Mouse (Mus musculus): ENCODE results near the gene Mast3. TPM values are rescaled to one million over a fixed set of nuclear protein-coding genes. Genes with fewer than 3 reads are reported as not detected.

Gene Mast3
- polyA plus RNA-seq, 1 experiment from 2014 or later, result 10.0 TPM

- no peak for ATAC-seq (ENCODE audit: insufficient read depth, low FRiP score)
- peak overlapping the region; percentile 89 for H3K27ac ChIP-seq (ENCODE audit: low read length)
- H3K4me2 ChIP-seq (ENCODE audit: low read depth, low read length), result peak overlapping the region; percentile 40; the same call in 1 of the 2 replicates
- H3K36me3 ChIP-seq (ENCODE audit: control insufficient read depth, insufficient read depth, low read length), result peaks cover 7% of the 10 kb centered on the region; the same call in 1 of the 2 replicates
- H3K27me3 ChIP-seq (ENCODE audit: control insufficient read depth, insufficient read depth, low read length), result peaks cover 4% of the 10 kb centered on the region; the same call in 1 of the 2 replicates
- H3K4me1 ChIP-seq (ENCODE audit: control insufficient read depth, insufficient read depth, low read length), result peaks cover 23% of the 10 kb centered on the region
- 23% methylated on average over 11 of the region's 11 CpGs for WGBS
- H3K9me3 ChIP-seq (replicated peaks; ENCODE audit: control insufficient read depth, low read length), result no peaks in the 10 kb centered on the region
- no peak overlapping the region for H3K9ac ChIP-seq (ENCODE audit: low read length)
- no peak overlapping the region for H3K4me3 ChIP-seq (replicated peaks; ENCODE audit: low read length)
Observed at GRCm38 (mm10) chr8:70752000-70752764, 52.7 kb downstream of the Mast3 start.

GRCm38 (mm10) chr8:70750128-70750680, 54.6 kb downstream of the Mast3 start:
- no peak overlapping the region for H3K9ac ChIP-seq (ENCODE audit: low read length)
- H3K4me2 ChIP-seq (ENCODE audit: low read depth, low read length), result no peak overlapping the region
- no peaks in the 10 kb centered on the region for H3K36me3 ChIP-seq (ENCODE audit: control insufficient read depth, insufficient read depth, low read length)
- no peak for ATAC-seq (ENCODE audit: insufficient read depth, low FRiP score)
- H3K4me1 ChIP-seq (ENCODE audit: control insufficient read depth, insufficient read depth, low read length), result peaks cover 18% of the 10 kb centered on the region
- H3K4me3 ChIP-seq (replicated peaks; ENCODE audit: low read length), result no peak overlapping the region
- H3K27me3 ChIP-seq (ENCODE audit: control insufficient read depth, insufficient read depth, low read length), result peaks cover 12% of the 10 kb centered on the region
- WGBS, result 84% methylated on average over 13 of the region's 13 CpGs
- H3K27ac ChIP-seq (ENCODE audit: low read length), result no peak overlapping the region
- H3K9me3 ChIP-seq (replicated peaks; ENCODE audit: control insufficient read depth, low read length), result no peaks in the 10 kb centered on the region

GRCm38 (mm10) chr8:70749097-70749674, 55.7 kb downstream of the Mast3 start:
- Histone ChIP-seq H3K4me3 (replicated peaks; ENCODE audit: low read length) (no peak overlapping the region), H3K4me2 (ENCODE audit: low read depth, low read length) (no peak overlapping the region), H3K4me1 (ENCODE audit: control insufficient read depth, insufficient read depth, low read length) (peaks cover 16% of the 10 kb centered on the region), H3K27ac (ENCODE audit: low read length) (no peak overlapping the region), H3K36me3 (ENCODE audit: control insufficient read depth, insufficient read depth, low read length) (no peaks in the 10 kb centered on the region), H3K9me3 (replicated peaks; ENCODE audit: control insufficient read depth, low read length) (no peaks in the 10 kb centered on the region), H3K9ac (ENCODE audit: low read length) (no peak overlapping the region), H3K27me3 (ENCODE audit: control insufficient read depth, insufficient read depth, low read length) (peaks cover 22% of the 10 kb centered on the region)
- 75% methylated on average over 19 of the region's 19 CpGs for WGBS
- no peak for ATAC-seq (ENCODE audit: insufficient read depth, low FRiP score)

GRCm38 (mm10) chr8:70748246-70749096, 56.4 kb downstream of the Mast3 start:
- ATAC-seq (ENCODE audit: insufficient read depth, low FRiP score), result no peak
- Histone ChIP-seq H3K4me1 (ENCODE audit: control insufficient read depth, insufficient read depth, low read length) (peaks cover 19% of the 10 kb centered on the region), H3K27ac (ENCODE audit: low read length) (no peak overlapping the region), H3K9me3 (replicated peaks; ENCODE audit: control insufficient read depth, low read length) (no peaks in the 10 kb centered on the region), H3K9ac (ENCODE audit: low read length) (no peak overlapping the region), H3K4me2 (ENCODE audit: low read depth, low read length) (no peak overlapping the region), H3K27me3 (ENCODE audit: control insufficient read depth, insufficient read depth, low read length) (peaks cover 29% of the 10 kb centered on the region), H3K4me3 (replicated peaks; ENCODE audit: low read length) (no peak overlapping the region), H3K36me3 (ENCODE audit: control insufficient read depth, insufficient read depth, low read length) (no peaks in the 10 kb centered on the region)
- WGBS, result 84% methylated on average over 23 of the region's 23 CpGs

GRCm38 (mm10) chr8:70747211-70747890, 57.5 kb downstream of the Mast3 start:
- H3K4me1 ChIP-seq (ENCODE audit: control insufficient read depth, insufficient read depth, low read length), result peaks cover 10% of the 10 kb centered on the region
- ATAC-seq (ENCODE audit: insufficient read depth, low FRiP score), result no peak
- peaks cover 40% of the 10 kb centered on the region for H3K27me3 ChIP-seq (ENCODE audit: control insufficient read depth, insufficient read depth, low read length)
- 82% methylated on average over 18 of the region's 18 CpGs for WGBS
- H3K9me3 ChIP-seq (replicated peaks; ENCODE audit: control insufficient read depth, low read length), result no peaks in the 10 kb centered on the region
- no peak overlapping the region for H3K9ac ChIP-seq (ENCODE audit: low read length)
- no peaks in the 10 kb centered on the region for H3K36me3 ChIP-seq (ENCODE audit: control insufficient read depth, insufficient read depth, low read length)
- no peak overlapping the region for H3K27ac ChIP-seq (ENCODE audit: low read length)
- H3K4me3 ChIP-seq (replicated peaks; ENCODE audit: low read length), result no peak overlapping the region
- H3K4me2 ChIP-seq (ENCODE audit: low read depth, low read length), result no peak overlapping the region

GRCm38 (mm10) chr8:70746676-70747075, 58.2 kb downstream of the Mast3 start:
- no peak for ATAC-seq (ENCODE audit: insufficient read depth, low FRiP score)
- 45% methylated on average over 9 of the region's 9 CpGs for WGBS
- H3K4me1 ChIP-seq (ENCODE audit: control insufficient read depth, insufficient read depth, low read length), result peaks cover 10% of the 10 kb centered on the region
- H3K27me3 ChIP-seq (ENCODE audit: control insufficient read depth, insufficient read depth, low read length), result peaks cover 43% of the 10 kb centered on the region
- no peak overlapping the region for H3K4me2 ChIP-seq (ENCODE audit: low read depth, low read length)
- H3K27ac ChIP-seq (ENCODE audit: low read length), result no peak overlapping the region
- H3K36me3 ChIP-seq (ENCODE audit: control insufficient read depth, insufficient read depth, low read length), result no peaks in the 10 kb centered on the region
- no peak overlapping the region for H3K9ac ChIP-seq (ENCODE audit: low read length)
- H3K4me3 ChIP-seq (replicated peaks; ENCODE audit: low read length), result no peak overlapping the region
- H3K9me3 ChIP-seq (replicated peaks; ENCODE audit: control insufficient read depth, low read length), result no peaks in the 10 kb centered on the region

- Histone ChIP-seq H3K4me2 (ENCODE audit: low read depth, low read length) (no peak overlapping the region), H3K4me1 (ENCODE audit: control insufficient read depth, insufficient read depth, low read length) (peaks cover 10% of the 10 kb centered on the region), H3K36me3 (ENCODE audit: control insufficient read depth, insufficient read depth, low read length) (no peaks in the 10 kb centered on the region), H3K27me3 (ENCODE audit: control insufficient read depth, insufficient read depth, low read length) (peaks cover 43% of the 10 kb centered on the region), H3K9ac (ENCODE audit: low read length) (no peak overlapping the region), H3K4me3 (replicated peaks; ENCODE audit: low read length) (no peak overlapping the region), H3K9me3 (replicated peaks; ENCODE audit: control insufficient read depth, low read length) (no peaks in the 10 kb centered on the region), H3K27ac (ENCODE audit: low read length) (no peak overlapping the region)
- ATAC-seq (ENCODE audit: insufficient read depth, low FRiP score), result no peak
- 52% methylated on average over 19 of the region's 19 CpGs for WGBS
Observed at GRCm38 (mm10) chr8:70745691-70746220, 59.1 kb downstream of the Mast3 start.

- no peaks in the 10 kb centered on the region for H3K9me3 ChIP-seq (replicated peaks; ENCODE audit: control insufficient read depth, low read length)
- no peak overlapping the region for H3K4me3 ChIP-seq (replicated peaks; ENCODE audit: low read length)
- no peak for ATAC-seq (ENCODE audit: insufficient read depth, low FRiP score)
- H3K27me3 ChIP-seq (ENCODE audit: control insufficient read depth, insufficient read depth, low read length), result peaks cover 43% of the 10 kb centered on the region
- 48% methylated on average over 11 of the region's 11 CpGs for WGBS
- no peak overlapping the region; the same call in 1 of the 2 replicates for H3K4me2 ChIP-seq (ENCODE audit: low read depth, low read length)
- peaks cover 10% of the 10 kb centered on the region for H3K4me1 ChIP-seq (ENCODE audit: control insufficient read depth, insufficient read depth, low read length)
- no peak overlapping the region for H3K9ac ChIP-seq (ENCODE audit: low read length)
- no peaks in the 10 kb centered on the region for H3K36me3 ChIP-seq (ENCODE audit: control insufficient read depth, insufficient read depth, low read length)
- H3K27ac ChIP-seq (ENCODE audit: low read length), result no peak overlapping the region
Observed at GRCm38 (mm10) chr8:70744806-70745205, 60.0 kb downstream of the Mast3 start.
